Mouse (Mus musculus) lung, adult 10 weeks (tissue): ENCODE measurements around the gene Slc25a47. TPM values are rescaled to one million over a fixed set of nuclear protein-coding genes. Genes with fewer than 3 reads are reported as not detected.

Experiments used
- polyA plus RNA-seq: library from polyadenylated mRNA; stranded (reverse); fragments of 350-450 nt; fragmentation: Illumina TruSeq; extraction: RNeasy Lipid Tissue Mini Kit (QIAGEN cat#74804); gene quantifications from one replicate; pipeline ENCODE4 v1.2.3, GENCODE M21; 2014; ENCODE audit warnings: low read depth, low replicate concordance; ENCODE audit not compliant: insufficient read depth

The Slc25a47 gene
- 4.1 TPM for polyA plus RNA-seq

DNA sequence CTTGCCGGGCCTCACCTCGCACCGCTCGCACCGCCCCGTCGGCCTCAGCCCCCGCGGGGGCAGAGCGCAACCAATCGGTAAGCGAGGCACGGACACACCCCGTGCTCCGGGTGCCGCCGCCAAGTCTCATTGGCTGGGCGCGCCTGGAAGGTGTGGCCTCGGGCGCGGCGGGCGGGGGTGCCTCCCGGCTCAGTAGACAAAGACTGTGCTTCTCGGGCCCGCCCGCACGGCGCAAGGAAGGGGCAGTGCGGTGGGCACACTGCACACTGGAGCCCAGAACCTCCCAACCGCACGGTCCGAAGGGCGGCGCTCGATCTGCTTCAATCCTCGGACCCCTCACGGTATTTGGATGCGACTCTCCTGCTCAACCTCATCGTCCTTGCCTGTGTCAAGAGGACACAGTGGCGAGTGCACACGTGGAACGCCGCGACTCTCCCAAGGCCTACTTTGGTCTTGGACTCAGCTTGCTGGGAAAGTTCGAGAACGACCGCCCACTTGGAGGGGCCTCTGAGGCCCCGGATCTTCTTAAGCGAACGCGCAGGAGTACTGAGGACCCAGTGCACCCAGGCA, at the start of gene Slc25a47, which contains the start of gene Slc25a29:
Gene Slc25a47, plus strand, starts transcription at position 207 of the 570 bp plus-strand sequence.
Gene Slc25a29, minus strand, starts transcription at position 44 of the 570 bp plus-strand sequence.

DNA sequence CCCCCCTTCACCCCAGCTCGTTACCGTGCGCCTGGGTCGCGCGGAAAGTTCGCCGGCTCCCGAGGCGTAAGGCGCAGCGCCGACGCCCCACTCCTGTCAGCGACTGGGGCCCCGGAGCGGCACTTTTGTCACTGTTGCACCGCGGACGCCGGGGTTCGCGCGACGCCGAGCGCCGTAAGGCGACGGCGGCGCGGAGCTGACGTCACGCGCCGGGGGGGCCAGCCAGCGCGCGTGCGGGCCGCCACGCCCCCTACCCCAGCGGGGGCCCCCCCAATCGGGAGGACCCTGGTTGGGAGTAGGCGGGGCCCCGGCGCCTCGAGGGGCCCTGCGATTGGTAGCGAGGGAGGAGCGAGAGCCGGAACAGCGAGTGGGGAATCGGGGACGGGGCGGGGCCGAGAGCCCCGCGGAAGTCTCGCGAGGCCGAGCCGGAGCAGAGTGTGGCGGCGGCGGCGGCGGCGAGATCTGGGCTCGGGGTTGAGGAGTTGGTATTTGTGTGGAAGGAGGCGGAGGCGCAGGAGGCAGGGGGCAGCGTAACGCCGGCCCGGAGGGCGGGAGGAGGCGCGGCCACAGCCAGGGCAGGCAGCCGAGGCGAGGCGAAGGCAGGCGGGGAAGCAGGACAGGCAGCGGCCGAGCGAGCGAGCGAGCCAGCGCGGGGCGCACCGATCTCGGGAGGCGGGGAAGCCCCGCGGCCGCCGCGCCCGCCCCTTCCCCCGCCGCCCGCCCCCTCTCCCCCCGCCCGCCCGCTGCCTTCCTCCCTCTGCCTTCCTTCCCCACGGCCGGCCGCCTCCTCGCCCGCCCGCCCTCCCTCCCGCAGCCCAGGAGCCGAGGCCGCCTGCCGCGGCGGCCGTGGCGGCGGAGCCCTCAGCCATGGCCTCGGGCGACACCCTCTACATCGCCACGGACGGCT, 43.0 kb upstream of the Slc25a47 start, which contains the start of gene Yy1:
Gene Yy1, plus strand, starts transcription at position 428 of the 907 bp plus-strand sequence.

DNA sequence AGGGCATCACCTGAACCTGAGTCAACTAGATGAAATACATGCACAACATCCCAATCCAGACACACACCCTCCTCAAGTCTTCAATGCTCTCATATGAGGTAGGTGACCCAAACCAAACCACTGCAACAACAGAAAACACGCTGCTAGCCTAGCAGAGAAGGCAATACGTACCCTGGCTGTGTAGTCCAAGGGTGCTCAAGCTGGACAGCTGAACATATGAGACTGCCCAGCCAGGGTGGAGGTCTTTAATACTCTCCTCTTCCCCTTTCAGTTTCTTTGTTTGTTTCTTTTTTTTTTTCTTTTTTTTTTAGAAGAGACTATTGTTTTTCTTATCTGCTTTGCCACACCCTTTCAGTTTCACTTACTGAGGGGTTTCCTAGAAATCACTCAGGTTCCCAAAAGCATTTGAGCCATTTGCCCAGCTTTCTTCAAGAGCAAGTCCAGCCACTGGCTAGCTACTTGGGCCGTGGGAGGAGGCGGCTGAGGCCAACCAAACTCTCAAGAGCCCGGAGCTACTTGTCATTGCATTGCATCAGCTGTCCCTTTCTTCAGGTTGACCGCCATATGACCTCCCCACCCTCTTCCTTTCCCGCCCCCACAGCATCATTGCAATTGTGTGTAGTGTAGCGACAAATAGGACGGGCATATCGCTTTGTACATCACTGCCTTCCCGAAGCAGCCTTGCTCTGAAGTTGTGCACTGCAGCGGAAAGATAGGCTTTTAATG, 57.3 kb downstream of the Slc25a47 start, which contains the start of gene Wdr25:
Gene Wdr25, plus strand, starts transcription at position 643 of the 726 bp plus-strand sequence.

GRCm38 (mm10) chr12:108893715-108894431, 58.0 kb downstream of the Slc25a47 start, which contains the start of gene Wars:
Wars (minus strand) TSS chr12:108894174.

Other genes starting within 250 kb of the Slc25a47 start
- gene Degs2, start 133.7 kb upstream of the Slc25a47 start, polyA plus RNA-seq: 0.95 TPM
- gene Yy1, start 43.1 kb upstream of the Slc25a47 start, polyA plus RNA-seq: 23.0 TPM
- 7.8 TPM for gene Slc25a29, start 163 bp upstream of the Slc25a47 start, polyA plus RNA-seq
- 5.2 TPM for gene Wdr25, start 57.6 kb downstream of the Slc25a47 start, polyA plus RNA-seq
- 48.7 TPM for gene Wars, start 58.1 kb downstream of the Slc25a47 start, polyA plus RNA-seq
- gene Begain, start 232.2 kb downstream of the Slc25a47 start, polyA plus RNA-seq: 1.1 TPM